Mouse (Mus musculus) cortical plate, adult 2 months (tissue): ENCODE measurements around the gene Dnajc6.

Source experiments
- CTCF ChIP-seq: fragments of 200-500 bp; IDR thresholded peaks from 2 replicates; pipeline ENCODE4 v1.5.1; 2011; ENCODE audit warnings: mild to moderate bottlenecking, control low read depth, low read length; ENCODE audit not compliant: insufficient read depth; ENCODE audit errors: extremely low read depth
- POLR2A ChIP-seq: fragments of 200-500 bp; IDR thresholded peaks from 2 replicates; pipeline ENCODE4 v1.6.1; 2011; ENCODE audit warnings: mild to moderate bottlenecking, low read length, control low read depth; ENCODE audit not compliant: insufficient read depth; ENCODE audit errors: extremely low read depth

DNA sequence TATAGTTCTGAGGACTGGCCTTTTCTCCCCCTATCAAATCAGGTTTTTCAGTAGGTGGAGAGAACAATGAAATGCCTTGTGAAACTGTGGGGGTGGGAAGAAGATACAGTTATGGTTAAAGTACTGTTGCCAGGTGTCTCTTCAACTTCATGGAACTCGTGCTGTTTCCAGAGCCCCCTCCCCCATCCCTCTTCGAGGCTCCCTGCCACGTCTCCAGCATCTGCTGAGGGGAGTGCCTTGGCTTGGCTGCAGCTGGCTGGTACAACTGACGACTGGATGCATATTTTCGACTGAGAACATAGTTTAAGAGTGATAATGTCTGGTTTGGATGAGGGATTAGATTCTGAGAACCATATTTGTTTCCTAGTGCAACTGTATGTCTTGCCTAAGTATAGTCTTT is 55.9 kb downstream of the Dnajc6 start:
- no peak for TF ChIP-seq POLR2A
- no peak for TF ChIP-seq CTCF
